Mouse (Mus musculus) G1E (cell line): ENCODE data around the gene Fcor. TPM values are rescaled to one million over a fixed set of nuclear protein-coding genes. Genes with fewer than 3 reads are reported as not detected.

Experiments used
- ATAC-seq: 2 replicates; pipeline ENCODE4 v1.8.0; 2016; ENCODE audit warnings: mild to moderate bottlenecking; ENCODE audit not compliant: insufficient number of reproducible peaks, poor library complexity, low FRiP score, severe bottlenecking; ENCODE audit errors: extremely low read depth
- DNase-seq: peaks from one replicate; pipeline ENCODE4 v3.0.0; 2012; ENCODE audit warnings: low spot score
- H3K27me3 ChIP-seq: 2 replicates; pipeline ENCODE4 v1.6.1; 2012; ENCODE audit warnings: mild to moderate bottlenecking, low read length, inconsistent platforms; ENCODE audit not compliant: insufficient read depth
- H3K36me3 ChIP-seq: replicated peaks from 2 replicates; pipeline ENCODE3; 2012; ENCODE audit warnings: mild to moderate bottlenecking, inconsistent platforms
- H3K4me1 ChIP-seq: 2 replicates; pipeline ENCODE4 v1.6.1; 2012; ENCODE audit warnings: low read depth, low read length, inconsistent platforms, mixed read lengths; ENCODE audit not compliant: insufficient read depth
- H3K4me3 ChIP-seq: 2 replicates; pipeline ENCODE4 v1.5.1; 2012; ENCODE audit warnings: low read depth, mild to moderate bottlenecking, inconsistent platforms, low read length, moderate library complexity, mixed read lengths
- H3K9me3 ChIP-seq: replicated peaks from 2 replicates; pipeline ENCODE4 v1.6.1; 2012; ENCODE audit warnings: inconsistent platforms
- CTCF ChIP-seq: IDR thresholded peaks from 2 replicates; pipeline ENCODE4 v1.5.1; 2012; ENCODE audit warnings: low read depth, low read length, inconsistent platforms, mixed read lengths
- GATA1 ChIP-seq: IDR thresholded peaks from 2 replicates; pipeline ENCODE4 v1.6.1; 2012; ENCODE audit warnings: borderline replicate concordance, low read length, inconsistent platforms, mixed read lengths
- GATA2 ChIP-seq: IDR thresholded peaks from 2 replicates; pipeline ENCODE4 v1.6.1; 2012; ENCODE audit warnings: low read depth, low read length, inconsistent platforms, borderline replicate concordance
- POLR2AphosphoS5 ChIP-seq: IDR thresholded peaks from 2 replicates; pipeline ENCODE4 v1.6.1; 2012; ENCODE audit warnings: low read depth, low read length, inconsistent platforms; ENCODE audit not compliant: insufficient replicate concordance
- TAL1 ChIP-seq: conservative IDR thresholded peaks from 2 replicates; pipeline ENCODE4 v1.6.1; 2012; ENCODE audit warnings: low read depth, low read length, inconsistent platforms, mixed read lengths
- polyA plus RNA-seq: library from polyadenylated mRNA; stranded (reverse); fragments of >175 nt; gene quantifications from 2 replicates; pipeline ENCODE4 v1.2.3, GENCODE M21; 2012
- total RNA-seq, 2 experiments: library from RNA; stranded (forward) in 1 of 2; stranded (reverse) in 1 of 2; fragments of 200-1000 nt in 1 of 2; fragments of >200 nt in 1 of 2; fragmentation: Nextera tagmentation in 1 of 2; gene quantifications; 2 replicates each; pipeline ENCODE4 v1.2.3; 2014 to 2017

The Fcor gene
- total RNA-seq (2014; fragmentation: Nextera tagmentation) = not detected in 2 replicates
- total RNA-seq (2017) = not detected in 2 replicates
- polyA plus RNA-seq = not detected in 2 replicates

DNA sequence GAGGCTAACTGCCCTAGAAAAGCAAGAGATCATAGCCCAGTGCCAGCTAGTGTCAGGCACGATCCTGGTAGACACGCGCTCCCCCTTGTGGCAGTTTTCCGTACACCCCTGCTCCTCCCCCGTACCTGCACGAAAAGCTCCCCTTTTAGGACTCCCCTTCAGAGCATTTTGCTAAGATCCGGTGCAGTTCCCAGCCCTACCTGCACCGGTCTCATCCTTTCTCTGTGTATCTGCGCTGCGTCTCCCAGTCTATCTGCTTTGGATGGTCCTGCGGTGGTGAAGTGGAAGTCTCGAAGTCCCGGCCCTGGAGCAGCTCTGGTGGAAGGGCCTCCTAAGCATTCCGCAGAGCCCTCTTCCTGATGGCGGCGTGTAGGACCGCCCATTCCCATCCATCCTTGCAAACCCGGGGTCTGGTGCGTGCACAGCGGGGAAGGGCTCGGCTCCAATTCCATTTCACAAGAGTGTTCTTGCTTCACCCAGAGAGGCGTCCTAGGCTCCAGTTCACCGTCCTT lies at the start of gene Fcor:
Fcor (minus strand) TSS at position 383 of the 512 bp plus-strand sequence.
- TF ChIP-seq CTCF = peak; percentile 80
- TF ChIP-seq POLR2AphosphoS5 = no peak
- Histone ChIP-seq H3K27me3 (peaks cover 8% of the 10 kb centered on the region), H3K9me3 (no peaks in the 10 kb centered on the region), H3K4me3 (peak within 1 kb of the TSS; percentile 56), H3K4me1 (peaks cover 29% of the 10 kb centered on the region), H3K36me3 (no peaks in the 10 kb centered on the region)
- DNase-seq (peak; percentile 65), ATAC-seq (peak; percentile 63)

DNA sequence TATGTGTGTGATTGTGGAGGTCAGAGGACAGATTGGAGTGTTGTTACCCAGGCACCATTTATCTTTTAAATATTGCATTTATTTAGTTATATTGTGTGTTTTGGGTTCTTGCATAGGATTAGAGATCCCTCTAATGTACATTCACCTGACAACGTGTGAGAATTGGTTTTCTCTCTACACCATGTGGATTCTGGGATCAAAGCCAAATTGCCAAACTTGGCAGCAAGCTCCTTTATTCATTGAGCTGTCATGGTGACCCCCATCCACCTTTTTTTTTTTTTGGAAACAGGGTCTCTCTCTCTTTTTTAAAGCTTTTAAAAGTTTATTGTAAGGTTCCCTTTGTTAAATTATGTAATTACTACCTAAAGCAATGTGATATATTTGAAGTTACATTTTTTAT lies 48.9 kb upstream of the Fcor start:
- H3K36me3 ChIP-seq = no peaks in the 10 kb centered on the region
- no peak for ATAC-seq

DNA sequence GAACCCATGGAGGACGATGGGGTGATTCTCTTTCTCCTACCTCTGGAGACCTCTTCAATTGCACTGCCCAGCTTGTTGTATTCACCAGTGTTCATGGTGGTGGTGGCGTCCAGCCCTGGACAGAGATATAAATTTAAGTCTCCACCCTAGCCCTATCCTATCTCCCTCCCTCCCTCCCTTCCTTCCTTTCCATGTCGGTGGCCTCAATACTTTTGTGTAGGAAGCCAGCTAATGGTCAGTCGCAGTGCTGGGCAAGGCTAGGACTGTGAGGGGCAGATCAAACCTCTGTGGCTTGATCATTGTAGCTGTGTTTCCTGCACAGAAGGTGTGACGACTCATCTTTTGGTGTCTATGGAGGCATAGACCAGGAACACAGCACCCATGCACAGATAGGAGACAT lies 48.4 kb upstream of the Fcor start, which contains the start of gene Clec4g:
Clec4g (minus strand) TSS at position 101 of the 400 bp plus-strand sequence.
- H3K9me3 ChIP-seq = no peaks in the 10 kb centered on the region
- no peaks in the 10 kb centered on the region for H3K36me3 ChIP-seq
- peaks cover 3% of the 10 kb centered on the region; the same call in 1 of the 2 replicates for H3K27me3 ChIP-seq
- DNase-seq (no peak), ATAC-seq (no peak)
- no peak within 1 kb of the TSS for H3K4me3 ChIP-seq
- no peak for TF ChIP-seq TAL1
- TF ChIP-seq GATA1 = no peak
- no peak for TF ChIP-seq CTCF
- TF ChIP-seq GATA2 = no peak
- TF ChIP-seq POLR2AphosphoS5 = no peak
- H3K4me1 ChIP-seq = no peaks in the 10 kb centered on the region

More for the DNA sequence above, 48.9 kb upstream of the Fcor start:
- Histone ChIP-seq H3K4me1 (no peaks in the 10 kb centered on the region), H3K27me3 (peaks cover 3% of the 10 kb centered on the region; the same call in 1 of the 2 replicates), H3K9me3 (no peaks in the 10 kb centered on the region), H3K4me3 (no peak overlapping the region)
- no peak for TF ChIP-seq CTCF
- TF ChIP-seq TAL1 = no peak
- no peak for TF ChIP-seq GATA2
- no peak for TF ChIP-seq GATA1
- no peak for TF ChIP-seq POLR2AphosphoS5
- DNase-seq = no peak

DNA sequence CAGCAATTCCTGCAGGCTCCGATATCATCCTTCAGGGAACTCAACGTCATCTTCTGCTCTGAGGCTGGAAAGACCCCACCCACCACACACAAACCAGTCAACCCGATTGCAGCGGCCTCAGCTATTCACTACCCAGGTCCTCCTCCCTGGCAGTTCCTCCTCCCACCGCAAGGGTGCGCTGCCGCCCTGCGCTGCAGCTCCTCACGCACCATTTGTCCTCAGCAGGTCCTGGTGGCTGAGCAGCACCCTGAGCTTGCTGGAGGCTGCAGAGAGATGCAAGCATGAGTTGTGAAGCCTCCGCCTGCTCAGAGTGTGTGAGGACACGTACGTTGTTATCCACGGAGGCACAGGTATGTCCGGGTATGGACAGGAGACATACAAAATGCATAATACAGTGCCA lies 46.4 kb upstream of the Fcor start:
- Histone ChIP-seq H3K4me1 (no peaks in the 10 kb centered on the region), H3K36me3 (no peaks in the 10 kb centered on the region), H3K27me3 (peaks cover 3% of the 10 kb centered on the region; the same call in 1 of the 2 replicates), H3K9me3 (no peaks in the 10 kb centered on the region), H3K4me3 (no peak overlapping the region)
- DNase-seq (peak; percentile 44), ATAC-seq (peak; percentile 73; the same call in 1 of the 2 replicates)
- TF ChIP-seq GATA1 = no peak
- TF ChIP-seq POLR2AphosphoS5 = no peak
- peak; percentile 99 for TF ChIP-seq CTCF
- TF ChIP-seq GATA2 = no peak
- TF ChIP-seq TAL1 = no peak

DNA sequence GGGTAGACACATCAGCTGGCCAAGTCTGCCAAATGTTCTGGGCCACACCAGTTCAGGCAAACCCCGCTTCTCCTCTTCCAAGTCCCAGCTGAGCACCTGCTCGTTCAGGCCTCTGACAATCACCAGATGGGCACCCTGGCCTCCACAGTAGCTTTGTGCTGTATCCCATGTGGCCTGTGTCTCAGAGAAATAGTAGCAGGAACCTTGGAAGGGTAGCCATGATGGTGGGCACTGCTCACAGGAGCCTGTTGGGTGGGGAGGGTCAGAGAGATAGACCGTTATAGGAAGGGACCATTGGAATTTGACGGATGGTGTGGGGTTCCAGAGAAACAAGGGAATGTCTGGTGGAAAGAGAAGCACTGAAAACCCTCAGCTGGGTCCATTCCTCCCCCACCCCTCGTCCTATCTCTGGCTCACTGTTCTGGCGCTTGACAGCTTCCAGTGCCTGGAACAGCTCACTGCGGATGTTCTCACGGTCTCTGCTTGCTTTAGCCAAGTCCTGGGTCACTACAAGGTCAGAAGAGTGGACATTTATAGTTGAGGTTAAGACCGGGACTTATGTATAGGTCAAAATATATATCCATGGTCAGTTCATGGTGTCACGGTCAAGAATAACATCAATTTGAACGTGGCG lies 45.3 kb upstream of the Fcor start:
- Histone ChIP-seq H3K27me3 (peaks cover 3% of the 10 kb centered on the region; the same call in 1 of the 2 replicates), H3K4me3 (no peak overlapping the region), H3K36me3 (no peaks in the 10 kb centered on the region), H3K4me1 (no peaks in the 10 kb centered on the region), H3K9me3 (no peaks in the 10 kb centered on the region)
- no peak for TF ChIP-seq GATA1
- no peak for TF ChIP-seq CTCF
- TF ChIP-seq GATA2 = no peak
- TF ChIP-seq POLR2AphosphoS5 = no peak
- no peak for TF ChIP-seq TAL1
- ATAC-seq (no peak), DNase-seq (no peak)

DNA sequence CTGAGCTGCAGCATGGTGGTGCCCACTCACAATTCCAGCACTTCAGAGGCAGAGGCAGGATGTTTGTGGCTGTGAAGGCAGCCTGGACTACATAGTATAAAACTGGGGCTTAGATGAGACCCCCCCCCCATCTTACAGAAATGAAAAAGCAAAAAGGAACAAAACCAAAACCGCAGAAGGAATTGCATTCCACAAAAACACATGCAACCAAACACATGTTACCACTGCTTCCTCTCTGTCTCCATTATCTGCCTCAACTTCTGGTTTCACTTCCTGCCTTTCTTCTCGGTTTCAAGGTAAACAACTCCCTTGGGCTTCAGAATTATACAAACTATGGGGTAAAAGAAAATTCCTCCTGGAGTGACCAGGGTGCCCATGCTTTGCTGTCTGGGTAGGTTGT lies 39.5 kb upstream of the Fcor start:
- no peak for DNase-seq

More for the DNA sequence above, 39.5 kb upstream of the Fcor start:
- Histone ChIP-seq H3K9me3 (no peaks in the 10 kb centered on the region), H3K27me3 (0 out of 2 replicates have a peak, but pooled peaks cover 4% of the 10 kb centered on the region), H3K4me1 (no peaks in the 10 kb centered on the region), H3K36me3 (no peaks in the 10 kb centered on the region), H3K4me3 (no peak overlapping the region)
- peak; percentile 34; the same call in 1 of the 2 replicates for ATAC-seq
- TF ChIP-seq CTCF = no peak
- TF ChIP-seq TAL1 = no peak
- TF ChIP-seq GATA2 = no peak
- TF ChIP-seq POLR2AphosphoS5 = no peak
